Mouse (Mus musculus) WW6 (cell line): ENCODE measurements at regions not wholly inside any gene's neighbourhood (a gene's known extent, or its start where the extent isn't known, plus 50 kb on each side); places are given as distances from the start of the nearest gene placed in this dataset.

Experiments
- DNase-seq: peaks from one replicate; pipeline ENCODE4 v3.0.0-alpha.2; 2013; ENCODE audit warnings: low read depth, low spot score

DNA sequence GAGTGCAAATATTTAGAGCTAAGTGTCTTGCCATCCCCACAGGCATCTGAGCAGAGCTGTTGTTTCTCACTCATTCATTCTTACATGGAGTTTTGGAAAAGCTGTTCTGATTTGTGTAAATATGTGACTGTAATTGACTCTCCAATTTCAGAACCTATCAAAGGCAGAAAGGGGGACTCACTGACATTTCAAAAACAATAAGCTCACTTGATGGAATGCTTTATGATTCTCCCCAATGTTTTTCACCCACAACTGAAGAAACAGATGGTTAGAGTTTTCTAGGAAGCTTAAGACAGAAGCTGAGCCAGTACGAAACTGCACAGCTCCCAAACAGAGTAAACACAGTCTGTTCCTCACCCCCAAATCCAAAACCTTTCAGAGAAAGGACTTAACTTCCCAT is 460.1 kb upstream of the Etaa1 start:
- DNase-seq = no peak

DNA sequence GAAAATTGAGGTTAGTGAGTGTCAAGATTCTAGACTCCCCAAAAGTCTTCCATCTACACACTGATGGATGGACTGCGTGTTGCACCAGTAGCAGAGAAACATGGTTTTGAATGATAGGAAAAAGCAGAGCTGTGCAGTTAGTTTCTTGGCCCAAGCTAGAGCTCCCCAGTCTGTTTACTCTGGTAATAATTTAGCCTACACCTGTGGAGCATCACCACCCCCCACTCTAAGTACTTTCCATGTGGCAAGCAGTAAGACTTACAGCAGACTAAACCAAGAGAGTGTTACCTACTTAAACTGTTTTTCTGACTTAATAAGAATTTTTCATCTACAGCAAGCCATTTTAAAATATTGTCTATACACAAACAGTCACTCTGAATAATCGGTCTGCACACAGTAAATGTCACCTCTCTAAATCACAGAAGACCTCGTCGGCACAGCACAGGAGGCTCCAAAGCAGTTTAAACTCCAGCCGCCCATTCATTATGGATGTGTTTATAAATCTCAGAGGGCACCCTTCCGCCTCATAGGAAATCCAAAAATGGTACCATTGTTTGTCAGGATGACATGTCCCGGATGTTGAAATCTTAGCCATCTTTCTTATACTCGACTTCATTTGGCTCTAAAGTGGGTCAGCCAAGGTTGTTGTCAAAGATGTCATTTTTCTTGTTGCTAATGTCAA is 454.5 kb upstream of the Etaa1 start:
- DNase-seq = no peak

DNA sequence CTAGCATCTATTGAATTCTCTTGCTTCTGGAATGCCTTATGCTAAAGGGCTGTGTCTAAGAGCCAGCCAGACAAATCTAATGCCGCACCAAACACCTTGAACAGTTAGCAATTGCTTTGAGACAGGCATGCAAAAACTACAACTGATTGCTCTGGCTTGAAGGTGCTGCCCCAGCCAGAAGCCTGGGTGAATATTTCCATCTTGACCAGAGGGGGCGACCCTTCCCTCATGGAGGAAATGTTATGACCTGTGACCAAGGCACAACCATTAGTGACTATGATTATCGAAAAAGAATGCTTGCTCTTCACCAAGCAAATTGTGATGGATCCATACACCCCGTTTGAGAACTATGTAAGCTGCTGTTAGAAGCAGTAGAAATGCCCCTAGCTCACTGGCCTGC is 445.9 kb upstream of the Etaa1 start:
- DNase-seq = no peak

- DNase-seq = no peak
Observed at GRCm38 (mm10) chr11:18396397-18396796, 442.7 kb upstream of the Etaa1 start.

- DNase-seq = no peak
Observed at GRCm38 (mm10) chr11:18395631-18396030, 442.0 kb upstream of the Etaa1 start.

DNA sequence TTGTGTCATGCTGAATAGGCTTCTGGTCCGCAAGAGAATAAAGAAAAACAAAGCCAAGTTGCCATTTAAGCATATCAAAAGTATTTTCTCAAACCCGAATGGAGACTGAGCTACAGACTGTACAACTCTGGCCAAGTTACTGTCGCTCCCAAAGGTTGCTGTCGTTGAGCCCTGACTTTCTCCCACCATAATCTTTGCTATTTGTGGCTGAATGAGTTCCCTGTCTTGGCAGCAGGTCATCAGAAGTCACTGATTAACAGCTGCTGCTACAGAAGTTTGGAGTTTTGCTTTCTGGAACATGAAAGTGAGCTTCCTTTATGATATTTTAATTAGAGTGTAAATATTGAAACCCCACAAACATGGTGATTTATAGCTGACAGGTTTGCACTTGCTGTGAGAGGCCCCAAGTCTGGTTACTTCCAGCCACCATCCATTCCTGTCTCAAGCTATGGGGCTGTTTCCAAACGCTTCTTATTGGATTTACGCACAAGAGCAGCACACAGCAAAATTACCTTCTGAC is 419.2 kb upstream of the Etaa1 start:
- DNase-seq = no peak

DNA sequence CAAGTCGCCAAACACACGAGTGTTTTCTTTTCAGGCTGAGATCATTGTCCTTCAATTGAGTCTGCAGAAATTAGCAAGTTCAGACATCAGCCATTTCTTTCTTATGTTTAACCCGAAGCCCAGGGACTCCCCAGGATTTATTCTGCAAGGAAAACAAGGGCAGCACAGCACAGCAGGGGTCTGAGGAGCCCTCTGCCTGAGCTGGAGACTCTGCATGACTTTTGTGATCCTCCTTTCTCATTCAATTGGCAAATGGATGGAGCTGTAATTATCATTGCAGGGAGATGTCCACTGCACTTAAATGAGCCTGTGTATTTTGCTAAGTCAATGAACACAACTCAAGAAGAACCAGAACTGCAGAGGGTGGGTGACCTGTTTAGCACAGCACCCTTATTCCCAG is 417.6 kb upstream of the Etaa1 start:
- no peak for DNase-seq

DNA sequence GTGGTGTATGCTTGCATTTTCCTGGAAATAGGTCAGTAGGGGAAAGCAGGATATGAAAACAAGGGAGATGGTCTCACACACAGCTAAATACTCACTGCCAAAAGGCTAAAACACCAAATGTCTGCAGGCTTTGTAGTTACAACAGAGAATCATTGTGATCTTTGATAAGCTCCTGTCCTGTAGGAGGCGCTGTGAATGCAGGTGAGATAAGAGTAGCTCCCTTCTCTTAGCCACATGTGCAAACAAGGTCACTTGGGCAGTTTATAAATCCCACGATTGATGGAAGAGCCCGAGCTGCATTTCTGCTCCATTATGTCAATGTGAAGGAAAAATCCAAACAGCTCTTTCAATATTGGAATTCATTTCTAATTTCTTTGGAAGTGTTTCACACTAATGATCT is 417.2 kb upstream of the Etaa1 start:
- no peak for DNase-seq

DNA sequence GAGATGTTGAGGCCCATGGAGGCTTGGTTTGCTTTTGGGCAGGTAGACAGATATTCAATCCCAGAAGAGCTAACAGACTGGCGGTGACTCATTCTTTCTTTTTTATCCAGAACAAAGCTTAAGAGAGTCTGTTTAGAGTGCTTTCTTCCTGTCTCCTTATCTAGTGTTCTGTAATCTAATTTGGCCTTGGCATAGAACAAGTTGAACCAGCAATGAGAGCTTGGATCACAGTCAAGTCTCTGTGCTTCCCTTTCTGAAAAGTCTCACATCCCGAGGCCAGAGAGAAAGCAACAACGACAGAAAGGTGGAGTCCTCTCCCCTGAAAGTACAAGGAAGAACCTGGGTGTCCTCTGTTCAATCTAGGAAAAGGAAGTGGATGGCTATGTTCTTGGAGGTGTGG is 401.2 kb upstream of the Etaa1 start:
- no peak for DNase-seq

GRCm38 (mm10) chr11:18354156-18354555 is 400.5 kb upstream of the Etaa1 start:
- DNase-seq = no peak

- DNase-seq = no peak
Observed at GRCm38 (mm10) chr11:18347841-18348240, 394.2 kb upstream of the Etaa1 start.

DNA sequence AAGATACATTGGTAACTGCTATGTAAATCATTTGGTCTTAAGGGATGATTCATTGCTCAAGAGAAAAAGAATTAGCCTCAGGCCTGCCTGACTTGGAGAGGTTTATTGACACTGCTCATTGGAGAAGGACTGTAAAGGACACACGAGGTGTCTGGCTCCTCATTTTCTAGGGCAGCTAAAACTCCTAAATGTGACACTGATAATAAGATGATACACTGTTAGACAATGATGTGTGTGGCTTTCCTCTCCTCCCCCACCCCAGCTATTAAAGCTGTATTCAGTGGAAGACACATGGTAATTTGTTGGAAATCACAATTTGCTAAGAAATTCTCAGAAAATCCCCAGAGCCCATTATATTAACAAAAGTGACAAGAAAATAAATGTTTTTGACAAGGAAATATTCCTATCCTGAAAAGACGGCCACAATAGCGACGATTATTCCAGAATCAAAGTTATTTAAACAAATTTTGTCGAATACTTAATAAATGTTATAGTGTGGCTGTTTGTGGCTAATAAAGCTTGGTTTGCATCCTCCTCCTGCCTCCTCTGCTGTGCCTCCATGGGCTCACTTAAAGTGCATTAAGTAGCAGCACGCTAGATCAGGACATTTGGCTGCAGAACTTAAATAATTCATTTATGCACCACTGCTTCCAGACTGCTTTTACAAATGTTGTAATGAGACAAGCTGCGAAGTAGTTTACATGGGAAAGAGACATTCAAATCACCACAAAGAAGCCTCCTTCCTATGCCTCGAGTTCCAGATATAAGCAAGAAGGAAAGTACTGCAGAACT is 360.0 kb upstream of the Etaa1 start:
- DNase-seq = no peak

GRCm38 (mm10) chr11:18296194-18297125 is 342.8 kb upstream of the Etaa1 start:
- no peak for DNase-seq

GRCm38 (mm10) chr11:18278585-18279136 is 325.0 kb upstream of the Etaa1 start:
- DNase-seq = no peak

DNA sequence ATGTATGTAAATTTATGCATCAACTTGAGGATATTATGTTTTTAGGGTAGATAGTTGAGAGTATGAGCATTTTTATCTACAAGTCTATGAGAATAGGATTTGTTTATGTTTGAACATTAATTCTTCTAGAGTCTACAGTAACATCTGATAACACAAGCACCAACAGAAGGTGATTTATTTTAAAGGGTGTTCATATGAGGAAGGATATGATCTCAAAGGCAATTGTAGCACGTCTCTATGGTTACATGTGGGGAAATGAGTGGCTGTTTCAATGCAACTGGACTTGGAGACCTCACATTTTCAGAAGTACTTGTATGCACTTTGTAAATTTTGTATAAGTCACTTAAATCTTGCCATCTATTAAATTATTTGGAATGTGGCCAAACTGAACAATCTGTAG is 318.7 kb upstream of the Etaa1 start:
- DNase-seq = no peak

GRCm38 (mm10) chr11:18266161-18266560 is 312.5 kb upstream of the Etaa1 start:
- no peak for DNase-seq

DNA sequence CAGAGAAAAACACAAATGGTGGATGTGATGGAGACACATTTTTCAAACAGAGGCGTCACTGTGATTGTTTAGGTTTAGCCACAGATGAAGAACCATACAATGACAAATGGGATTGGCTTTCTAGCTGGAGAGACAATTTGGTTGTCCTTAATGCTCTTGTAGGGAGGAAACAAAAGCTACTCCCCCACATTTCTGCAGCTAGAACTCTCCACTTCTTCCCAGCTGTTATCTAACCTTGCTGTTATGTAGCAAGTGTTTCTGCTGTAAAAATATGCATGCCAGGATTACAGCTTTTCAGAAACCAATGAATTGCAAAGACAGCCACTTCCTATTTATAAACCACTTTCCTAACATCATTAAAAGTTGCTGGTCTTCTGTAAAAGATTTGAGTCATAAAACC is 309.2 kb upstream of the Etaa1 start:
- no peak for DNase-seq

GRCm38 (mm10) chr11:18249236-18249635 is 295.6 kb upstream of the Etaa1 start:
- no peak for DNase-seq

DNA sequence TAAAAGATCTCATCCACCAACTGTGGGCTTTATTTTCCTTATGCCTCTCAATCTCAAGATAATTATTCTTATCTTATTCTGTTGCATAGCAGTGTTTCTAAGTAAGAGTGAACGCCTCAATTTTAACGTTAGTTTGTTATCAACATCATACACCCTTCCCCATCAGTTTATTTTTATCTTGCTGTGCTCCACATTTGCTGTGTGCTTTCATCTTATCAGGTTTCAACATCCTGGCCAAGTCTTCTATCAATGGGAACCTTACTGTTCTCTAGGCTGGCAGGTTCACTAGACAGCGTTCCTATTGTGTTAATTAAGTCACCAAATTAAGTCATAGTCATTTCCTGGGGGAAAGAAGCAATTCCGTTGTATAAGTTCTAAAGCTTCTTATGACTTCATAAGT is 263.1 kb upstream of the Etaa1 start:
- no peak for DNase-seq

- DNase-seq = no peak
Observed at GRCm38 (mm10) chr11:18173028-18173427, 219.4 kb upstream of the Etaa1 start.

DNA sequence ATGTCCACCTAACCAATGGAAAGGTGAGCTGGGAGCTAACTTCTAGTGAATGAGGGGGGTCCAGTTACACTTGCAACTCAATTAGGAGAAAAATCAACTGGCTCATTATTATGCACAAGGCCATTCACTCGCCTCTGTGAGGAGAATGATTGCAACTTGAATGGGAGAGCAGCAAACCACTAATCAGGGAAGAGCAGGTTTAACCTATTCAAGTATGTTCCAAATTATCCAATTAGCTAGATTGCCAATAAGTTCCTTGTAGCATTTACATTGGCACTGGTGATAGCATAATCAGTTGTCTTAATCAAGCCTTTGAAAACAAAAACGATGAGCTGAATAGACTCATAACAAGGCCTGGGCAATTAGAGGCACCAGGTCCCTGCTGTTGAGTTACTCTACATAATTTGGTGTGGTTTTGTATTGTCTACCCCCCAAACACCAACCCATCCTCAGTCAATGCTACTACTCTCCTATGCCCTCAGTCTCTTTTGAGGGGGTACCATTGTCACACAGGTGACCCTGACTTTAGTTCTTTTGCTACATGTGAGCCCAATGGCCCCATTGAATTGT is 217.6 kb upstream of the Etaa1 start:
- DNase-seq = no peak
